Mouse (Mus musculus): Measurements from ENCODE around the gene Ankrd23. TPM values are rescaled to one million over a fixed set of nuclear protein-coding genes. Genes with fewer than 3 reads are reported as not detected.

The Ankrd23 gene
- total and polyA plus RNA-seq, 3 experiments, result 2.8 to 6.1 (median 3.7) TPM

- no peak for TF ChIP-seq USF2 (conservative IDR thresholded peaks at IDR 0.05; ENCODE audit: low read depth, low read length)
- TF ChIP-seq SMC3 (IDR thresholded peaks at IDR 0.05; ENCODE audit: low read depth, low read length), result peak; percentile 7; the same call in 1 of the 2 replicates
- TF ChIP-seq POLR2AphosphoS2 (IDR thresholded peaks at IDR 0.05; ENCODE audit: low read depth, low read length), result no peak
- TF ChIP-seq ZMIZ1 (IDR thresholded peaks at IDR 0.05; ENCODE audit: low read depth, low read length), result no peak
- TF ChIP-seq ZKSCAN1 (IDR thresholded peaks at IDR 0.05; ENCODE audit: borderline replicate concordance, low read depth, low read length), result no peak
- 0 out of 2 replicates have a peak, but pooled peaks have one; percentile 18 for TF ChIP-seq POLR2A (IDR thresholded peaks at IDR 0.05; ENCODE audit: low read depth, low read length)
- no peak for TF ChIP-seq MAZ (IDR thresholded peaks at IDR 0.05; ENCODE audit: low read depth, low read length)
These were observed 9.3 kb upstream of the Ankrd23 start (continued) for GRCm38 (mm10) chr1:36545845-36546600.

DNA sequence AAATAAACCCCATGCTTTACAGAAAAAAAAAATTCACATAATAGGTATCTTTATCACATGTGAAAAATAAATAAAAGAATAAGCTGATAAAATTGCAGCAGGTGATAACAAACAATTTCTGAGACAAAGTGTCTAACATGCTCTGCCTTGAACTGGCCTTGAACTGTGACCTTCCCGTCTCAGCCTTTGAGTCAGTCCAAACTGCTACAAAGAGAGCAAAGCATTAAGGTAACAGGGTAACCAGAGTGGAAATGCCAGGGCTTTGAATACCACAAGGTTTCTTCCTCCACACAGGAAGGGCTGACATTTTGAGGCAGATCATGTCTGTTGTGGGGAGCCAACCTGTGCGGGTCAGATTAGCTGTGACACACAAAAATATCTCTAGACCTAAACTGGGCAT lies 8.7 kb upstream of the Ankrd23 start:
- Histone ChIP-seq H3K4me1 (ENCODE audit: control insufficient read depth in 1 of 2, insufficient read depth in 2 of 2) (peaks cover 2 to 10% of the 10 kb centered on the region in 2 experiments; a peak in 3 of 4 replicates), H3K36me3 (replicated peaks in 1 of 2; ENCODE audit: control insufficient read depth in 1 of 2, insufficient read depth in 1 of 2, low read length in 1 of 2) (peaks cover 34 to 55% of the 10 kb centered on the region in 2 experiments), H3K27me3 (replicated peaks) (no peaks in the 10 kb centered on the region), H3K27ac (ENCODE audit: insufficient read depth, low read depth) (no peak overlapping the region), H3K4me2 (ENCODE audit: insufficient read depth, low read depth, poor library complexity, severe bottlenecking) (peak overlapping the region; percentile 22; the same call in 1 of the 2 replicates), H3K79me2 (replicated peaks; ENCODE audit: control insufficient read depth, extremely low read depth, insufficient read depth, poor library complexity, severe bottlenecking) (no peaks in the 10 kb centered on the region), H3K4me3 (replicated peaks in 1 of 3; ENCODE audit: low read depth in 2 of 3, low read length in 2 of 3, poor library complexity in 1 of 3) (no peak overlapping the region), H3K9me3 (replicated peaks; ENCODE audit: low read length) (no peaks in the 10 kb centered on the region), H3K9ac (ENCODE audit: insufficient read depth, low read depth) (no peak overlapping the region)
- dilution Hi-C loops (cut with MboI; ENCODE audit: extremely low pct_ligation_motif_present, extremely low pct_unique_long_range_greater_than_20kb, low sequenced_read_pairs) (no loop called here), in situ Hi-C loops (cut with MboI; ENCODE audit: low pct_ligation_motif_present, low pct_unique_long_range_greater_than_20kb, low sequenced_read_pairs) (no loop called here)
- DNase-seq (ENCODE audit: extremely low read depth), result no peak
- no peak for TF ChIP-seq ZNF384 (IDR thresholded peaks at IDR 0.05; ENCODE audit: low read depth, low read length)
- no peak for TF ChIP-seq USF2 (conservative IDR thresholded peaks at IDR 0.05; ENCODE audit: low read depth, low read length)
- no peak for TF ChIP-seq SMC3 (IDR thresholded peaks at IDR 0.05; ENCODE audit: low read depth, low read length)
- no peak for TF ChIP-seq JUND (conservative IDR thresholded peaks at IDR 0.05; ENCODE audit: low read depth, low read length)
- no peak for TF ChIP-seq ETS1 (conservative IDR thresholded peaks at IDR 0.05; ENCODE audit: low read depth, low read length)
- TF ChIP-seq NELFE (IDR thresholded peaks at IDR 0.05; ENCODE audit: low read depth, low read length), result no peak
- no peak for TF ChIP-seq HCFC1 (IDR thresholded peaks at IDR 0.05; ENCODE audit: low read depth, low read length)
- no peak for TF ChIP-seq EP300 (IDR thresholded peaks at IDR 0.05; ENCODE audit: low read length)
- no peak for TF ChIP-seq POLR2A (IDR thresholded peaks at IDR 0.05; ENCODE audit: low read depth, low read length)
- TF ChIP-seq BHLHE40 (IDR thresholded peaks at IDR 0.05; ENCODE audit: low read depth, low read length), result no peak
- TF ChIP-seq MAZ (IDR thresholded peaks at IDR 0.05; ENCODE audit: low read depth, low read length), result no peak
- no peak for TF ChIP-seq RAD21 (IDR thresholded peaks at IDR 0.05; ENCODE audit: low read depth, low read length)
- TF ChIP-seq CHD2 (IDR thresholded peaks at IDR 0.05; ENCODE audit: low read length), result no peak
- TF ChIP-seq ZC3H11A (IDR thresholded peaks at IDR 0.05; ENCODE audit: low read depth, low read length), result no peak
- no peak for TF ChIP-seq MYC (IDR thresholded peaks at IDR 0.05; ENCODE audit: low read depth, low read length)
- no peak for TF ChIP-seq GABPA (IDR thresholded peaks at IDR 0.05; ENCODE audit: insufficient replicate concordance, low read depth, low read length)
- no peak for TF ChIP-seq TBP (conservative IDR thresholded peaks at IDR 0.05; ENCODE audit: low read depth, low read length)
- no peak for TF ChIP-seq UBTF (IDR thresholded peaks at IDR 0.05; ENCODE audit: low read depth, low read length)

All from CH12.LX (cell line).